Mouse (Mus musculus) midbrain, postnatal 0 days (tissue): ENCODE results near the gene Mb21d2. TPM values are rescaled to one million over a fixed set of nuclear protein-coding genes. Genes with fewer than 3 reads are reported as not detected.

Experiments
- ATAC-seq: fragments of 200-750 bp; cut with Nextera tagmentation; 2 replicates; pipeline ENCODE4 v1.8.0; 2017; ENCODE audit warnings: moderate number of reproducible peaks, mild to moderate bottlenecking, moderate TSS enrichment, moderate library complexity; ENCODE audit not compliant: low FRiP score
- DNase-seq: peaks from one replicate; pipeline ENCODE4 v3.0.0-alpha.2; 2015; ENCODE audit warnings: low spot score
- H3K27ac ChIP-seq: fragments of 300-500 bp; sonication (generic); 2 replicates; pipeline ENCODE4 v1.5.1; 2014; ENCODE audit warnings: low read depth, mild to moderate bottlenecking, low read length, mixed read lengths
- H3K27me3 ChIP-seq: fragments of 300-500 bp; sonication (generic); 2 replicates; pipeline ENCODE4 v1.6.1; 2014; ENCODE audit warnings: low read length, control low read depth, mixed read lengths; ENCODE audit not compliant: insufficient read depth
- H3K36me3 ChIP-seq: fragments of 300-500 bp; sonication (generic); 2 replicates; pipeline ENCODE4 v1.6.1; 2014; ENCODE audit warnings: low read length, control low read depth, mixed read lengths; ENCODE audit not compliant: insufficient read depth
- H3K4me1 ChIP-seq: fragments of 300-500 bp; sonication (generic); 2 replicates; pipeline ENCODE4 v1.6.1; 2014; ENCODE audit warnings: mild to moderate bottlenecking, control low read depth, antibody characterized with exemption, low read length, mixed read lengths; ENCODE audit not compliant: insufficient read depth
- H3K4me2 ChIP-seq: fragments of 300-500 bp; sonication (generic); 2 replicates; pipeline ENCODE4 v1.6.1; 2014; ENCODE audit warnings: low read depth, mild to moderate bottlenecking, low read length, mixed read lengths; ENCODE audit not compliant: poor library complexity, severe bottlenecking
- H3K4me3 ChIP-seq: fragments of 300-500 bp; sonication (generic); 2 replicates; pipeline ENCODE4 v1.5.1; 2014; ENCODE audit warnings: low read depth, mild to moderate bottlenecking, low read length, moderate library complexity
- H3K9ac ChIP-seq: fragments of 300-500 bp; sonication (generic); replicated peaks from 2 replicates; pipeline ENCODE4 v1.6.1; 2014; ENCODE audit warnings: mild to moderate bottlenecking, low read length, moderate library complexity, mixed read lengths; ENCODE audit not compliant: poor library complexity, severe bottlenecking
- H3K9me3 ChIP-seq: fragments of 300-500 bp; sonication (generic); 2 replicates; pipeline ENCODE4 v1.6.1; 2016; ENCODE audit warnings: low read length, control low read depth
- CTCF ChIP-seq: IDR thresholded peaks from 2 replicates; pipeline ENCODE4 v1.5.1; 2016; ENCODE audit warnings: antibody characterized with exemption, mild to moderate bottlenecking
- WGBS: fragments of 180-500 bp; shearing (Covaris S2); extraction: QIAGEN DNeasy Blood & Tissue Kit; methylation state at CpG from one replicate; pipeline ENCODE4 v1.1.7; 2014; 5-methylcytosine and 5-hydroxymethylcytosine counted together
- polyA plus RNA-seq: library from polyadenylated mRNA; unstranded; fragments of >200 nt; fragmentation: Nextera tagmentation; extraction: Ambion mirVana; gene quantifications from 2 replicates; pipeline ENCODE4 v1.2.1, GENCODE M21; 2015
- total RNA-seq: library from RNA; depleted of rRNA; stranded (reverse); fragments of >200 nt; gene quantifications from 2 replicates; pipeline ENCODE4 v1.2.3, GENCODE M21; 2014; rRNA removed

The Mb21d2 gene
- 51.5 and 55.6 TPM in 2 replicates for total RNA-seq
- polyA plus RNA-seq, result 16.5 and 16.9 TPM in 2 replicates

DNA sequence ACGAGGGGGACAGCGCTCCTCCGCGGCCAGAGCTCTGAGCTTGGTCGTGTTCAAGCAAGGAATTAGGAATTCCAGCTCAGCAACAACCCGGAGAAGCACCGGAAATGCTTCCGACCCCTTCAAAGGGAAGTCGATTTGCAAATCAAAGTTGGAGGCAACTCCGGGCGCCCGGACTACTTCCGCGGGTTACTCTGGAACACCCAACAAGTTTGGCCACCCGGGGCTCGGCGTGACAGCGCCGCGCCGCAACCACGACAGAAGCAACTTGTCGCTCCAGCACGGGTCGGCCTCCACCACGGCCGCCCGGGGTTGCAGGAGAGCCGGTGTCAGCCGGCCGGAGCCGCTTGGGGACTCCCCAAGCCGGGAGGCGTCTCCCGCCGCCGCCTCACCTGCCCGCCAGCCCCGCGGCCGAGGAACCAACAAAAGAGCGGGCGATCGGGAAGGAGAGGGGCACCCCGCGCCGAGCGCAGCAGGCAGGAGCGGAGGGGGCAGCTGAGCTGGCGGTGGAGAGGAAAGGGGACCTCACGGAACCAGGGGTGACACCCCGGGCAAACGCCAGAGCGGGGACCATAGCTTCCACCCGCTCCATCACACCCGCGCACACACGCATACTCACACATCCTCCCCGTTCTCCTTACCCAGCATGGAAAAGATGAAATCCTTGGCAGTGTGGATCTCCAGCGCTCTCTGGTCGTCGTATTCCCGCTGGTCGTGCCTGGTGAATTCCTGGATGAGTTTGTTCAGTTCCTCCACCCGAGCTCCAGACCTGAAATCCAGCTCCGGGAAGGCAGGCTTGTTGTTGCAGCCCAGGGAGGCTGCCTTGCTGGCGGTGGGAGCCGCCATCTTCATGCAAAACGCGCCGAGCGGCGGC is at the start of gene Mb21d2:
TSS of gene Mb21d2 (minus strand) at position 859 of the 871 bp plus-strand sequence.
- H3K9me3 ChIP-seq, result no peaks in the 10 kb centered on the region
- H3K4me3 ChIP-seq, result peak within 1 kb of the TSS; percentile 97
- peak within 1 kb of the TSS; percentile 71 for H3K4me2 ChIP-seq
- H3K4me1 ChIP-seq, result peaks cover 11% of the 10 kb centered on the region; the same call in 1 of the 2 replicates
- ATAC-seq (peak; percentile 54), DNase-seq (peak; percentile 66)
- peak within 1 kb of the TSS; percentile 91 for H3K9ac ChIP-seq
- no peaks in the 10 kb centered on the region for H3K36me3 ChIP-seq
- WGBS, result under 1% methylated on average over 73 of the region's 73 CpGs
- TF ChIP-seq CTCF, result no peak
- H3K27ac ChIP-seq, result peak within 1 kb of the TSS; percentile 88
- H3K27me3 ChIP-seq, result no peaks in the 10 kb centered on the region

DNA sequence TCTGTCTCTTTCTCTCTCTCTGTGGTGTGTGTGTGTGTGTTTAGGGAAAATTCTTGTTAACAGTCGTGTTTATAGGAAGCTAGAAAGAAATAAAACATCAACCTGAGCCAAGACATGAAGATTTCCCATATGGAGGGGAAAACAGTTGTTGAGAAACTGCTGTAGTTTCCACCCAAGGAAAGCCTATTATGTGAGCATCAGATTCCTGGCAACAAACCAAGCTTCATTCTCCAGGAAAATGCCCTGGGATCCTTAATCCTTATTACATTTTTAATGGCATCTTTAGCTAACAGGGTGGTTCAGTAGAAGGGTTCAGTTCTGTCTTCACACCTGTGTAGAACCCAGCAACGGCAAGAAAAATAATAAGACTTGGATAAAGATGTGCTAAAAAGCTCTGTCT is 36.8 kb upstream of the Mb21d2 start:
- TF ChIP-seq CTCF, result no peak
- Histone ChIP-seq H3K27ac (no peak overlapping the region), H3K9me3 (no peaks in the 10 kb centered on the region), H3K4me1 (no peaks in the 10 kb centered on the region), H3K4me2 (no peak overlapping the region), H3K27me3 (no peaks in the 10 kb centered on the region), H3K36me3 (no peaks in the 10 kb centered on the region), H3K9ac (no peak overlapping the region), H3K4me3 (no peak overlapping the region)
- WGBS, result 52% methylated on average over 2 of the region's 2 CpGs
- ATAC-seq, result no peak
- DNase-seq, result peak; percentile 52

DNA sequence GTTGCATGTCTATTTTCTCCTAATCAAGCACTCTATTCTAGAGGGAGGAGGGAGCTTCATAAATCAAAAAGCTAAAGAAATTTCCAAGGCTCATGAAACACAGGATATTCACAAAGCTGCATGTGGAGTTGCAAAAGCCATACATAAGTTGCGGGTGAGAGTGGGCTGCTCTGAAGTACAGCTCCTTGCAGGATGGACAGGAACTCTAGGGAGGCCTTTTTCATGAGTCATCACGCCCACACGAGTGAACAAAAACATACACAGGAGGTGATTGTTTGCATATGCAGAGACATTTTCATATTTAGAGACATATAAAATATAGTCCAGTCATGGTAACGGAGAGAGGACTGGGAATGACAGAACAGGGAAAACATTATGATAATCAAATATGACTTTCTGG is 34.6 kb upstream of the Mb21d2 start:
- Histone ChIP-seq H3K4me3 (no peak overlapping the region), H3K9ac (no peak overlapping the region), H3K27me3 (no peaks in the 10 kb centered on the region), H3K4me2 (no peak overlapping the region), H3K27ac (no peak overlapping the region), H3K9me3 (no peaks in the 10 kb centered on the region), H3K4me1 (no peaks in the 10 kb centered on the region), H3K36me3 (no peaks in the 10 kb centered on the region)
- DNase-seq (no peak), ATAC-seq (no peak)
- no peak for TF ChIP-seq CTCF
- 75% methylated on average over 4 of the region's 4 CpGs for WGBS

DNA sequence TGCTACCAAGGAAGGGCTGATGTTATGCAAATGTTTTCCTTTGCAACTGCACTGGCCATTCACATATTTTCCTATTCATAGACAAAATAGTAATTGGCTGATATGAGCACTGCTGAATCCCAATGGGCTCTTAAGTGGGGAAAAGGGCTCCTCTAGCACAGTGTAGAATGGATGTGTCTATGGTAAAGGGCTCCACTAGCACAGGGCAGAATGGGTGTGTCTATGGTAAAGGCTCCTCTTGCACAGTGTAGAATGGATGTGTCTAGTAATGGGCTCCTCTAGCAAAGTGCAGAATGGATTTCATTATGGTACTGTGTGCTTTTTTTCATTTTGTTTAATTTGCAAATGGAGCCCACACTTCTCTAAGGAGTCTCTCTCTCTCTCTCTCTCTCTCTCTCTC is 33.5 kb upstream of the Mb21d2 start:
- ATAC-seq (no peak), DNase-seq (no peak)
- Histone ChIP-seq H3K9ac (no peak overlapping the region), H3K4me2 (no peak overlapping the region), H3K4me3 (no peak overlapping the region), H3K27me3 (no peaks in the 10 kb centered on the region), H3K27ac (no peak overlapping the region), H3K4me1 (no peaks in the 10 kb centered on the region), H3K36me3 (no peaks in the 10 kb centered on the region), H3K9me3 (no peaks in the 10 kb centered on the region)
- TF ChIP-seq CTCF, result no peak

DNA sequence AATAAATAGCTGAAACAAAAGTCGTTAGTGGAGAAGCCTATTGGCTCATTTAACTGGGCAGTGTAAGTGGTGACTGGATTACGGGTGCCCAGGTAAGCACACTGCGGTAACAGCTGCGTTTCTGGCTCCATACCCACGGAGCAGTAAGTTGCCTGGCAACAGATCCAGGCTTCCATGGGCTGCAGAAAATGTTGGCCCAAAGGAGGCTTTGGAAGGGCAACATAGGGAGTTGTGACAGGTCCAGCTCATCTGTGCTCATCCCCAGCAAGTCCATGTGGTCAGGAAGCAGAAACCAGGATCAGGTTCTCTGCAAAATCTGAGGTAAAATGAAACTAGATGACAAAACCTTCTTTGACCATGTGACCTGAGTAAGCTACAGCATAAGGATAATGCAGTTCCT is 20.3 kb upstream of the Mb21d2 start:
- Histone ChIP-seq H3K4me3 (no peak overlapping the region), H3K27ac (no peak overlapping the region), H3K36me3 (no peaks in the 10 kb centered on the region), H3K9me3 (no peaks in the 10 kb centered on the region), H3K27me3 (no peaks in the 10 kb centered on the region), H3K9ac (no peak overlapping the region), H3K4me2 (no peak overlapping the region), H3K4me1 (no peaks in the 10 kb centered on the region)
- WGBS, result 75% methylated on average over 5 of the region's 5 CpGs
- ATAC-seq (no peak), DNase-seq (no peak)
- no peak for TF ChIP-seq CTCF

DNA sequence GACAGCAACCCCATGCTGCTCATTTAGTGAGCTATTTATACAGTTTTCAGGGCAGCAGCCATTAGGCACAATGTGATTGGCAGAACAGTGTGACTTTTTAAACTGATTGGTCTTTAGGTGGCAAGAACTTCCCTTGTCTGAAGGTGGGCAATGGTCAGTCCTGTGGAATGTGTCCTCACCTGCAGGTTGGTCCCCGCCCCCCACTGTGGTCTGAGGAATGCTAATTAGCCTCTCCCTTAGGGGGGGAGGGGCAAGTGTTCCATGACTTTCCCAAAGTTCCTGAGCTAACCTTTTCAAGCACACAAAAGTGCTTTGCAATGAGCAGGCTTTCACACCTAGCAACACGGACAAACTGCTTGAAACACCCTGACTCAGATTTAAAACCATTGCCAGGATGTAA is 13.8 kb upstream of the Mb21d2 start:
- Histone ChIP-seq H3K4me2 (no peak overlapping the region), H3K27ac (no peak overlapping the region), H3K9me3 (no peaks in the 10 kb centered on the region), H3K27me3 (no peaks in the 10 kb centered on the region), H3K9ac (no peak overlapping the region), H3K4me1 (no peaks in the 10 kb centered on the region; the same call in 1 of the 2 replicates), H3K4me3 (no peak overlapping the region), H3K36me3 (no peaks in the 10 kb centered on the region)
- WGBS, result 71% methylated on average over 2 of the region's 2 CpGs
- no peak for TF ChIP-seq CTCF
- DNase-seq (no peak), ATAC-seq (no peak)
